Mouse (Mus musculus) limb, embryonic 11.5 days (tissue): Measurements from ENCODE around the gene Ttc25. TPM values are rescaled to one million over a fixed set of nuclear protein-coding genes. Genes with fewer than 3 reads are reported as not detected.

Experiments
- ATAC-seq: fragments of 200-750 bp; cut with Nextera tagmentation; 2 replicates; pipeline ENCODE4 v1.8.0; 2017; ENCODE audit warnings: low read depth; ENCODE audit not compliant: insufficient number of reproducible peaks, low FRiP score, low TSS enrichment
- DNase-seq: peaks from one replicate; pipeline ENCODE4 v3.0.0-alpha.2; 2015; ENCODE audit warnings: low spot score
- H3K27ac ChIP-seq: fragments of 300-500 bp; sonication (generic); replicated peaks from 2 replicates; pipeline ENCODE4 v1.5.1; 2014; ENCODE audit warnings: low read depth, mild to moderate bottlenecking, low read length
- H3K27me3 ChIP-seq: fragments of 300-500 bp; sonication (generic); 2 replicates; pipeline ENCODE4 v1.6.1; 2014; ENCODE audit warnings: mild to moderate bottlenecking, low read length, mixed read lengths; ENCODE audit not compliant: control insufficient read depth, insufficient read depth
- H3K36me3 ChIP-seq: fragments of 300-500 bp; sonication (generic); 2 replicates; pipeline ENCODE4 v1.6.1; 2014; ENCODE audit warnings: mild to moderate bottlenecking, low read length, moderate library complexity, mixed read lengths; ENCODE audit not compliant: control insufficient read depth, insufficient read depth
- H3K4me1 ChIP-seq: fragments of 300-500 bp; sonication (generic); 2 replicates; pipeline ENCODE4 v1.6.1; 2014; ENCODE audit warnings: low read length, mixed read lengths; ENCODE audit not compliant: control insufficient read depth, insufficient read depth
- H3K4me2 ChIP-seq: fragments of 300-500 bp; sonication (generic); 2 replicates; pipeline ENCODE4 v1.6.1; 2014; ENCODE audit warnings: low read depth, mild to moderate bottlenecking, moderate library complexity; ENCODE audit not compliant: severe bottlenecking
- H3K4me3 ChIP-seq: fragments of 300-500 bp; sonication (generic); 2 replicates; pipeline ENCODE4 v1.5.1; 2014; ENCODE audit warnings: low read depth, low read length
- H3K9ac ChIP-seq: fragments of 300-500 bp; sonication (generic); 2 replicates; pipeline ENCODE4 v1.6.1; 2014; ENCODE audit warnings: mild to moderate bottlenecking, low read length
- H3K9me3 ChIP-seq: fragments of 300-500 bp; sonication (generic); 2 replicates; pipeline ENCODE4 v1.6.1; 2016; ENCODE audit warnings: low read length; ENCODE audit not compliant: control insufficient read depth
- WGBS: fragments of 180-500 bp; shearing (Covaris S2); extraction: QIAGEN DNeasy Blood & Tissue Kit; methylation state at CpG from one replicate; pipeline ENCODE4 v1.1.7; 2014; 5-methylcytosine and 5-hydroxymethylcytosine counted together
- polyA plus RNA-seq: library from polyadenylated mRNA; unstranded; fragments of >200 nt; fragmentation: Nextera tagmentation; extraction: Ambion mirVana; gene quantifications from 2 replicates; pipeline ENCODE4 v1.2.1, GENCODE M21; 2014

Ttc25 gene
- polyA plus RNA-seq, result 0.62 and 1.1 TPM in 2 replicates

- Histone ChIP-seq H3K4me3 (peak within 1 kb of the TSS; percentile 27), H3K9ac (peak within 1 kb of the TSS; percentile 45), H3K4me1 (0 out of 2 replicates have a peak, but pooled peaks cover 2% of the 10 kb centered on the region), H3K27me3 (no peaks in the 10 kb centered on the region), H3K9me3 (no peaks in the 10 kb centered on the region), H3K4me2 (peak within 1 kb of the TSS; percentile 56), H3K36me3 (no peaks in the 10 kb centered on the region), H3K27ac (no peak within 1 kb of the TSS)
- WGBS, result 6% methylated on average over 28 of the region's 28 CpGs
- ATAC-seq (peak; percentile 96), DNase-seq (peak; percentile 90)
Observed at GRCm38 (mm10) chr11:100544832-100545745, at the start of gene Ttc25. TSS of gene Ttc25 (plus strand) at chr11:100545607.

GRCm38 (mm10) chr11:100500241-100500640 is 45.2 kb upstream of the Ttc25 start:
- no peak for ATAC-seq
- Histone ChIP-seq H3K27ac (no peak overlapping the region), H3K9me3 (no peaks in the 10 kb centered on the region)

GRCm38 (mm10) chr11:100500651-100501050 is 44.8 kb upstream of the Ttc25 start:
- 92% methylated on average over 7 of the region's 7 CpGs for WGBS
- no peaks in the 10 kb centered on the region for H3K27me3 ChIP-seq
- no peaks in the 10 kb centered on the region for H3K9me3 ChIP-seq
- H3K9ac ChIP-seq, result no peak overlapping the region
- ATAC-seq (no peak), DNase-seq (no peak)
- no peaks in the 10 kb centered on the region for H3K4me1 ChIP-seq
- peaks cover 63% of the 10 kb centered on the region for H3K36me3 ChIP-seq
- no peak overlapping the region for H3K4me3 ChIP-seq
- H3K4me2 ChIP-seq, result no peak overlapping the region
- H3K27ac ChIP-seq, result no peak overlapping the region

More at GRCm38 (mm10) chr11:100500241-100500640, 45.2 kb upstream of the Ttc25 start:
- Histone ChIP-seq H3K4me1 (no peaks in the 10 kb centered on the region), H3K9ac (no peak overlapping the region), H3K36me3 (peaks cover 62% of the 10 kb centered on the region), H3K4me2 (no peak overlapping the region), H3K4me3 (no peak overlapping the region), H3K27me3 (no peaks in the 10 kb centered on the region)
- DNase-seq, result no peak
- WGBS, result 84% methylated on average over 3 of the region's 3 CpGs

GRCm38 (mm10) chr11:100501321-100501720 is 44.1 kb upstream of the Ttc25 start:
- H3K36me3 ChIP-seq, result peaks cover 60% of the 10 kb centered on the region
- no peak overlapping the region for H3K4me2 ChIP-seq
- DNase-seq, result no peak
- H3K4me3 ChIP-seq, result no peak overlapping the region
- no peak overlapping the region for H3K27ac ChIP-seq
- WGBS, result 62% methylated on average over 6 of the region's 6 CpGs
- ATAC-seq, result no peak
- H3K9me3 ChIP-seq, result no peaks in the 10 kb centered on the region
- H3K4me1 ChIP-seq, result no peaks in the 10 kb centered on the region
- H3K27me3 ChIP-seq, result no peaks in the 10 kb centered on the region
- no peak overlapping the region for H3K9ac ChIP-seq

GRCm38 (mm10) chr11:100504990-100505660 is 40.3 kb upstream of the Ttc25 start:
- 94% methylated on average over 12 of the region's 12 CpGs for WGBS
- no peaks in the 10 kb centered on the region for H3K4me1 ChIP-seq
- H3K27me3 ChIP-seq, result no peaks in the 10 kb centered on the region
- H3K4me2 ChIP-seq, result no peak overlapping the region
- no peak overlapping the region for H3K27ac ChIP-seq
- H3K9ac ChIP-seq, result no peak overlapping the region
- H3K9me3 ChIP-seq, result no peaks in the 10 kb centered on the region
- no peak overlapping the region for H3K4me3 ChIP-seq
- ATAC-seq (no peak), DNase-seq (no peak)
- H3K36me3 ChIP-seq, result peaks cover 44% of the 10 kb centered on the region

- Histone ChIP-seq H3K9me3 (no peaks in the 10 kb centered on the region), H3K27me3 (no peaks in the 10 kb centered on the region), H3K4me1 (no peaks in the 10 kb centered on the region), H3K36me3 (peaks cover 43% of the 10 kb centered on the region), H3K27ac (no peak overlapping the region), H3K4me3 (no peak overlapping the region), H3K4me2 (no peak overlapping the region), H3K9ac (no peak overlapping the region)
- ATAC-seq (no peak), DNase-seq (no peak)
- WGBS, result 96% methylated on average over 8 of the region's 8 CpGs
Observed at GRCm38 (mm10) chr11:100505997-100506396, 39.4 kb upstream of the Ttc25 start.

GRCm38 (mm10) chr11:100510556-100510955 is 34.9 kb upstream of the Ttc25 start:
- no peaks in the 10 kb centered on the region for H3K4me1 ChIP-seq
- DNase-seq (no peak), ATAC-seq (no peak)
- no peak overlapping the region for H3K27ac ChIP-seq
- no peaks in the 10 kb centered on the region for H3K27me3 ChIP-seq
- H3K9ac ChIP-seq, result no peak overlapping the region
- WGBS, result 93% methylated on average over 2 of the region's 2 CpGs
- peaks cover 36% of the 10 kb centered on the region; the same call in 1 of the 2 replicates for H3K36me3 ChIP-seq
- H3K9me3 ChIP-seq, result no peaks in the 10 kb centered on the region
- no peak overlapping the region for H3K4me2 ChIP-seq
- no peak overlapping the region for H3K4me3 ChIP-seq

GRCm38 (mm10) chr11:100512384-100512783 is 33.0 kb upstream of the Ttc25 start:
- peaks cover 37% of the 10 kb centered on the region for H3K36me3 ChIP-seq
- H3K4me3 ChIP-seq, result no peak overlapping the region
- H3K27ac ChIP-seq, result no peak overlapping the region
- no peak overlapping the region for H3K9ac ChIP-seq
- no peaks in the 10 kb centered on the region for H3K9me3 ChIP-seq
- H3K27me3 ChIP-seq, result no peaks in the 10 kb centered on the region
- ATAC-seq (no peak), DNase-seq (no peak)
- WGBS, result 100% methylated on average over 1 of the region's 1 CpGs
- no peaks in the 10 kb centered on the region for H3K4me1 ChIP-seq
- no peak overlapping the region for H3K4me2 ChIP-seq
